Mouse (Mus musculus): Measurements from ENCODE around the gene Gpr157. TPM values are rescaled to one million over a fixed set of nuclear protein-coding genes. Genes with fewer than 3 reads are reported as not detected.
"Not testable (repeated sequence)": the region's sequence is repeated elsewhere in the genome, so short reads cannot be mapped to it uniquely, and the experiment has no call there.

Gpr157 gene
- total RNA-seq (2021): 10 to 100 TPM; 34.8 to 37.8 TPM

DNA sequence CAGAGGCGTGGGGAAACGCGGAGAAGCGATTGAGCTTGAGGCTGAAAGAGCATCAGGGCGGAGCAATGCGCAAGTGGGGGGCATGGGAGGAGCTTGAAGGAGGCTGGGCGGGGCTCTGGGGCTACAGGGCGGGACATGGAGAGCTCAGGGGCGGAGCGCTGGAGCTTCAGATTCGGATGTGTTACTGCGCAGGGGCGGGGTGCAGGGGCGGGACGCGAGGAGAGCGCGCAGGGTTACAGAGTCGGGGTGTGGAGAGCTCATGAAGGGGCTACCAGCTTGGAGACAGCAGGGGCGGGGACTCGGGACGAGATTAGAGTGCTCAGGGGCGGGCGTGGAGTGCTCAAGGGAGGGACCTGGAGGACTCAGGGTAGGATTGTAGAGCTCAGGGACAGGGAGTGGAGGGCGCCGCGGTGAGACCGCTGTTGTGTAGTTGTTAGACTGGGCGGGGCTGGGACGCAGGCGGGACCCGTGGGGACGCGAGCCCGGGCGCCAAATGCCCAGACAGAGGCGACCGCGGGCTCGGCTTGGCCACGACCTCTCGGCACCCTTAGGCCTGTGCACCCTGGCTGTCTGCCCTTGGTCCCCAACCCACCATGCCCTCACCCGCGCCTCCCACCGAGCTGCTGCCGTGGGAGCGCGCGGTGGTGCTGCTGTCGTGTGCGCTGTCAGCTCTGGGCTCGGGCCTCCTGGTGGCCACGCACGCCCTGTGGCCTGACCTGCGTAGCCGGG lies at the start of gene Gpr157:
TSS of gene Gpr157 (plus strand) at position 205 of the 729 bp plus-strand sequence.
- peak; percentile 85 for DNase-seq (ENCODE audit: low spot score)
- intact Hi-C loops (cut with DNase I): no loop called here

DNA sequence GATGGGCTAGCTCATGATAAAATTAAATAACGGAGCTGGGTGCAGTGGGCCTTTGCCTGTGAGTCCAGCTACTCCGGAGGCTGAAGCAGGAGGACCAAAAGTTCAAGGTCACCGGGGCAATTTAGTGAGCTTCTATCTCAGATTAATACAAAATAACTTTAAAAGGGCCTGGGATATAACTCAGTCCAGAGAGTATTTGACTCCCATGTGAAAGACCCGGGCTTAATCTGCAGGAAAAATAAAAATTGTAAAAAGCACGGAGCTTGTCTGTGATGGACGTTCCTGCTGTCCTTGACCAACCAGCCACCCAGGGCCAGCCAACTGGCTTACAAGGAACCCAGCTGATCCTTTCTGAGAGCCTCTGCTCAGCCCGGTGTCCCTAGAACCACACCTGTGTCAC lies 48.6 kb upstream of the Gpr157 start:
- DNase-seq (ENCODE audit: low spot score): no peak
- intact Hi-C loops (cut with DNase I): no loop called here

GRCm38 (mm10) chr4:150040003-150040581 lies 47.1 kb upstream of the Gpr157 start:
- no peak for DNase-seq (ENCODE audit: low spot score)
- intact Hi-C loops (cut with DNase I): no loop called here

- intact Hi-C loops (cut with DNase I); DNase-seq (ENCODE audit: low spot score): not testable (repeated sequence)
Measured at GRCm38 (mm10) chr4:150040856-150041255, 46.3 kb upstream of the Gpr157 start.

GRCm38 (mm10) chr4:150041346-150042110 lies 45.6 kb upstream of the Gpr157 start:
- DNase-seq (ENCODE audit: low spot score): no peak
- intact Hi-C loops (cut with DNase I): no loop called here

DNA sequence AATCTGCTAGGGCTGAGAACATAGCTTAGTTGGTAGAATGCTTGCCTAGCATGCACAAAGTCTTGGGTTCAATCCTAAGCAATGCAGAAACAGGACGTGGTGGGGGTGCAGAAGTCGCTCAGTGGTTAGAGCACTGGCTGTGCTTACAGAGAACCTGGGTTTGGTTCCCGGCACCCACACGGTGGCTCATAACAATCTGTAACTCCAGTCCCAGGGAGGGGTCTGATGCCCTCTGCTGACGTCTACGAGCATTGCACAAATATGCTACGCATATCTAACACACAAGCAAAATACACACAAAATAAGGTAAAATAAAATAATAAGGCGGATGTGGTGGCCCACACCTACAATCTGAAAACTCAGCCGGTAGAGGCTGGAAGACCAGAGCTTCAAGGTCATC lies 43.6 kb upstream of the Gpr157 start:
- intact Hi-C loops (cut with DNase I): no loop called here
- DNase-seq (ENCODE audit: low spot score): no peak

DNA sequence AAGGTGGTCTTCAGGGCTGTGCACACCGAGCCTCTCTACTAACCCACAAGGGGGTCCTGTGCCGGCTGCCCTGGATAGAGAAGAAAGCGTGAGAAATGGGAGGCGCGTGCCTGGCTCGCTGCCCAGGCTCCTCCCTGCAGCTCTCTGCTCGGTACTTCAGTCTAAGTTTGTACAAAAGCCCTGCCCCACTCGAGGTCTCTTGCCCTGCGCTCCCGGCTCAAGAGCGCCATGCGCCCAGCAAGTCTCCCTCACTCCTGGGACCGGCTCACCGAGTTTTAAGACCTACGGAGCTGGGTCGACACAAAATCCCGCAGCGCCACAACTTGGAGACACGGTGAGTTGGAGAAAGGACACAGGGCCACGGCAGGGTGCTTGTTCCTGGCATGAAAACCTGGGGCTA lies 39.1 kb upstream of the Gpr157 start:
- intact Hi-C loops (cut with DNase I): no loop called here

DNA sequence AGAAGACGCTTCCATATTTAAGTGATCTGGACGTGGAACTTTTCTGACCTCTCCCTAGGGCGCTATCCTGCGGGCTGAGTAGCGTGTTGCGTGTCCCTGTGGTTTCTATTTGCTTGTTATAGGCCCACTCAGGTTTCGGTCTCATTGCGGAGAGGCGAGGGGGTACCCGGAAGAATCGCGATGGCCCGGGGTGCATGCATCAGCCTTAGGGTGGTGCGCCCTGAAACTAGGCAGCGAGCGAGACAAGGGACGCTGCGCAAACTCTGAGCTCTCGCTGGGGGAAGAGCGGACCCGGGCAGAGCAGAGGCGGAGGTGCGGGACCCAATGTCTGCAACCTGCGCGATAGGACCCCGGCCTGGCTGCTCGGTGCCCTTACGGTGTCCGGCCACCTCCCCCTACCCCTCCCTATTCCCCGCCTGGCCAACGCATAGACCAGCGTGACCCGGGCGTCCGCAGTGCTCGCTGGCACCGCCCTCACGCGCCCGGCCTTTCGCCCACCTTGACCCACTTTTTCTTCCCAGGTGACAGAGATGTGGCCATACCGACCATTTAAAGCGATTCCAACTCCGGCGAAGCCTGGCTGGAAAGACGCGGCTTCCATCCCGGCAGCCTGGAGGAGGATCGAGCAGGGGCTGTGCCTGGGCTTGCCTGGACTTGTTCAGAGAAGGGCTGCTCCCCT lies 38.5 kb upstream of the Gpr157 start:
- DNase-seq (ENCODE audit: low spot score): no peak
- intact Hi-C loops (cut with DNase I): no loop called here

More for the DNA sequence above, 39.1 kb upstream of the Gpr157 start:
- peak; percentile 24 for DNase-seq (ENCODE audit: low spot score)

GRCm38 (mm10) chr4:150049157-150049513 lies 38.0 kb upstream of the Gpr157 start:
- intact Hi-C loops (cut with DNase I): no loop called here

DNA sequence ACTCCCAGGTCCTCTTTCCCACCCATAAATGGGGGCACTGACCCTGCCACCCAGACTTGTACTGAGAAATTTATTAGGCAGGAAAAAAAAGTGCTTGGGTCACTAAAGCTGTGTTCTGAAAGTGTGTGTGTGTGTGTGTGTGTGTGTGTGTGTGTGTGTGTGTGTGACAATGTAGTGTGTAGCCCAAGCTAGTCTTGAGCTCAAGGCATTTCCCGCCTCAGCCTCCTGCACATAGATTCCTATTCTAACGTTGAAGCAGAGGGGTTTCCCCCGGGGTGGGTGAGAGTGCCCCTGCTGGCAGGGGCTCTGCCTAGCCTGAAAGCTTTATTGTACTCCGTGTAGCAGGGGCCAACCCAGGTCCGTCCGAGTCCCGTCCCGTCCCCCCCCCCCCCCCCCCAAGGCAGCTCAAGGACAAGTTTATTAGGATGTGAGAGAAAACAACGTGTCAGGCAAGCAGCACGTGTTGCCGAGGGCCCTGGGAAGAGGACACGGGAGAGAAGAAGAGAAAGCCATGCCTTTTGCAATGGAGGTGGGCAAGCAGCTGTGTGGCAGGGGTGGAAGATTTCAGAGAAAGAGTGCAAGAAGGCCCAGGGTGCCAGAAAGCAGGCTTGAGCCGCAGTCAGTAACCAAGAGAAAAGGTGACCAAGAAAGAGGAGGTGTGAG lies 37.5 kb upstream of the Gpr157 start:
- intact Hi-C loops (cut with DNase I): no loop called here
- no peak for DNase-seq (ENCODE audit: low spot score)

More at GRCm38 (mm10) chr4:150049157-150049513, 38.0 kb upstream of the Gpr157 start:
- DNase-seq (ENCODE audit: low spot score): no peak

DNA sequence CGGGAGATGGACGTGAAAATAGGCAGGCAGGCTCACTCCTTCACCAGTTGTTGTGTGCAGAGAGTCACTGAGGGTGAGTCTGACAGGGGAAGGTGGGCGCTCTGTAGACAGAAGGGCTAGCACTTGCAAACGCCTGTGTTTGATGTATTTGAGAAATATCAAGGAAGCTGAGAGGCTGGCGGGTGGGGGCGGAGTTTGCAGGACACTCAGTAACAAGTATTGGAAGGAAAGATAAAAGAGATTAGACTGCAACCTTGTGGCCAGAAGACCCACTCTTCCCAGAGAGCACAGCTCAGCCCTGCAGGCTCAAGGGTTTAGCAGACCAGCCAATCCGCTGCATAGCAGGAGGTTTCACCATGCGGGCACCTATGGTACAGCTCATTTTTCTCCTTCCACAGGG lies 35.7 kb upstream of the Gpr157 start:
- DNase-seq (ENCODE audit: low spot score): no peak
- intact Hi-C loops (cut with DNase I): no loop called here

GRCm38 (mm10) chr4:150052380-150052779 lies 34.8 kb upstream of the Gpr157 start:
- intact Hi-C loops (cut with DNase I): no loop called here
- no peak for DNase-seq (ENCODE audit: low spot score)

DNA sequence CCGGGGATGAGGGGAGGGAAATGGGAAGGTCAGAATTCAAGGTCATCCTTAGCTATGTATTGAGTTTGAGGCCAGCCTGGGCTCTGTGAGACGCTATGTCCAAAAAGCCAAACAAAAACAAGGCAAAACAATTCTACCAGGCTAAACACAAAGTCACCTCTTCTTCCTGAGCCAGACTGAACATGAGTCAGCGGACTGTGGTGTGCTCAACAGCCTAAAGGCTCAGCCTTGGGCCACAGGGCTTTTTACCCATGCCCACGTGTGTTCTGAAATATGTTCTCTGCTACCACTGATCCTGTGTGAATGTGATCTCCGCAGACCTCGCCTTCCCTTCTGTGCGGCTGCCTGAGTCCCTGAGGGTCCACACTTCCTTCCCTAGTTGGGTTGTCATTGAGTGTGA lies 31.0 kb upstream of the Gpr157 start:
- intact Hi-C loops (cut with DNase I): no loop called here
- no peak for DNase-seq (ENCODE audit: low spot score)

DNA sequence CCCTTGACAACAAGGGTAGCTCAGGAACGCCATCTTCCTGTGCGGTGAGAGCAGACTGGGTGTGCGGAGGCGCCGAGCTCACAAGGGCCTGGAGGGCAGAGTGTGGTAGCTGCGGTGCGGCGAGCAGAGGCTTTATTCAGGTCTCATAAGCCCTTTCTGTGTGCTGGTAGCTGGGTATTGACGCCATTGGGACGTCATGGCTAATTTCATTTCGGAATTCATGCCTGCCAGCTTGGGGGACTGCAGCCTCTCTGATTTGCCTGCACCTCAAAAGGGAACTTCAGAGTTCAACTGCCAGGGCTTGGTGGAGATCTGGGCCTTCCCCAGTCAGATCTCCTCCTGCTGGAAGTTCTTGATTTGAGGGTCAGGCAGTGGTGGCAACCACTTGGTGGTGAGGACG lies 29.4 kb upstream of the Gpr157 start:
- intact Hi-C loops (cut with DNase I): no loop called here
- DNase-seq (ENCODE audit: low spot score): no peak

DNA sequence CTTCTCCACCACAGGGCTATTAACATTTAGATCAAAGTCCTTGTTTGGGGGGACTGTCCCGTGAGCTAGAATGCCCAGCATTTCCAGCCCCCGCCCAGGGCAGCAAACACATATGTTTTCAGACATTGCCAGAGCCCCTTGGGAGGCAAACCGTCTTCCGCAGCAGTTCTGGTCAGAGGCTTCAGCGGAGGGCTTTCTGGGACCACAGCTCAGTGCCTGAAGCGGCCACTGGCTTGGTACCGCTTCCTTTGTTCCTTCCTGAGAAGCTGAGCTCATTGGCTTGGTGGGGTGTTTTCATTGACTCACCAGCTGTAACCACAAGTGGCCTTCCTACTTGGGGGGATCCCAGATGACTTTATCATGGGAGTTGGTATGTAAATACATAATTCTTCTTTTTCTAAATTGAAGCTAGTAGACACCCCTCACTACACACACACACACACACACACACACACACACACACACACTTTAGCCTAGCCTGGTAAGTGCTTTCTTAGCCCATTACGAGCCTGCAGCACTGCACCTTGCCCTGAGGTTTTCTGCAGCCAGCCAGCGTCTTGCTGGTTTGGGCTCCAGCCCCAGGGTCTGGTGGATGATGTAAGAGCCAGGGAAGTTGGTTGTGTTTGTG lies 27.2 kb upstream of the Gpr157 start:
- intact Hi-C loops (cut with DNase I): no loop called here
- DNase-seq (ENCODE audit: low spot score): no peak

GRCm38 (mm10) chr4:150060469-150061170 lies 26.5 kb upstream of the Gpr157 start:
- no peak for DNase-seq (ENCODE audit: low spot score)
- intact Hi-C loops (cut with DNase I): no loop called here

DNA sequence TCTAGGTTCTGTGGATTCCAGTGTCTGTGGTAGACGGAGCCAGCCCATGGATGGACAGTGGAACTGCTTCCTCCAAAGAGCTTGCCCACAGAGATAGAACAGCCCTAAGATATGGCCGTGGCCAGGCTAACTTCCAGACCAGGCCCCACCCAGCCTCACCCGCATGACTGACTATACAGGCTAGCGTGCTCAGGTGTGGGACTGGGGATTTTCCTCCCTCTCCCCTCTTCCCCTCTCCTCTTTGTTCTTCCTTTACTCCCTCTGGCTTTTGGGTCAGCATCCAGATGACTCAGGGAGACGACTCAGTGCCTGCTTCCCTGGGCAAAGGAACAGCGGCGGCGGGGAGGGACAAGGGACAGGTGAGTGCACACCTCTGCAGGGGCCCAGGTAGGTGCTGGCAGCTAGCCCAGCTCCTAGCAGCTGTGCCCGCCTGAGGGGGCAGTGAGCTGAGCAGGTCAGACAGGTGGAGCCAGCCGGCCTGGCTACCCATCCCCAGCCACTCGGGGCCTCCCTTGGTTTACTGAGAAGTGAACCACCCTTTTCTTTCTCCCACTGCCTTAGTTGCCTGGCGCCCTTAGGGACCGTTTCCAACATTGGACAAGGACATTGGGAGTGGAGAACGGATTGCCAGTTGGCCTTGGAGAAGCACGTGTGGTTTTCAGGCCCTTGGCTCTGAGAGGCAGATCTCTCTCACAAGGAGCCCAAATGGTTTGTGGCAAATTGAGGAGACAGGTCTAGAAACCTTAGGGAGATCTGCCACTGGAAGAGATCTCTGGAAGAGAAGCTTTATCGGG lies 25.5 kb upstream of the Gpr157 start:
- intact Hi-C loops (cut with DNase I): no loop called here
- DNase-seq (ENCODE audit: low spot score): no peak

GRCm38 (mm10) chr4:150066706-150067323 lies 20.4 kb upstream of the Gpr157 start:
- DNase-seq (ENCODE audit: low spot score): no peak
- intact Hi-C loops (cut with DNase I): no loop called here

All from heart, postnatal 25 days (tissue).